Mouse (Mus musculus): ENCODE data around the gene Gngt2.

The Gngt2 gene

DNA sequence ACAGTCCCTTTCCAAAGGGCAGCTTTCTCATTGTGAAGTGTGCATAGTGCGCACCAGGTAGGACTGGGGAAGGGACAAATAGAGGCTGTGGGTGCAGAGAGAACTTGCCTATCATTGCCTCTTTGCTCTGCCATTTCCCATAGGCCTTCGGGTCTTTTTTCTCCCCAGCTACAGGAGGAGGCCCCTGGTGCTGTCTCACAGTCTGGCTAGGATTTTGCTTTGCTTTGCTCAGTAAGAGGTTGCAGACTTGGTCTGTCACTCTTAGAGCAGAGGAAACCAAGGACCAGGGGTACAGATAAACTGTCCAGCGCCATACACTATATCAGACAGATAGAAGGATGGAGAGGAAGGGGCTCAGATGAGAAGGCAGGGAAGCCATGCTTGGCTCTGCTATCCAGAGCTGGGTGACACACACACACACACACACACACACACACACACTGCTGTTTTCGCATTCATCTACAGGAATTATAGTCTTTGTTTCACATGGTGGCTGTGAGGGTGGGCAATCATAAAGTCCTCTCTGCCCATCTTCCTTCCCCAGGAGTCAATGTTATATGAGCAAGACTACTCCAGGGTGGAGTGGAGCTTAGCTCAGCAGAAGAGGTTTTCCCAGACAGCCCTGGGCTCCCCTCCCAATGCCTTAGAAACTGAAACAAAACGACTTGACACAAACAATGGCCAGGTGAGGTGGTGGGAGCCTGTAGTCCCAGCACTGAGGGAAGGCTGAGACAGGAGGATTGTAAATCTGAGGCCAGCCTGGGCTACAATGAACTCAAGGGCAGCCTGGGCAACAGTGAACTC is 3.9 kb downstream of the Gngt2 start:
- Histone ChIP-seq H3K4me3 (replicated peaks; ENCODE audit: low read length) (peak overlapping the region; percentile 70; the same call in 1 of the 2 replicates), H3K36me3 (ENCODE audit: insufficient read depth, low read length) (no peaks in the 10 kb centered on the region), H3K9me3 (ENCODE audit: low read length) (no peaks in the 10 kb centered on the region), H3K27me3 (ENCODE audit: insufficient read depth, low read length) (peaks cover 53% of the 10 kb centered on the region), H3K4me1 (replicated peaks; ENCODE audit: low read depth, low read length) (peaks cover 49% of the 10 kb centered on the region)
- TF ChIP-seq CTCF (conservative IDR thresholded peaks at IDR 0.05; ENCODE audit: low read length) (no peak), POU5F1 (IDR thresholded peaks at IDR 0.05; ENCODE audit: borderline replicate concordance, low read length) (no peak), NANOG (IDR thresholded peaks at IDR 0.05; ENCODE audit: borderline replicate concordance, low read length) (no peak)

DNA sequence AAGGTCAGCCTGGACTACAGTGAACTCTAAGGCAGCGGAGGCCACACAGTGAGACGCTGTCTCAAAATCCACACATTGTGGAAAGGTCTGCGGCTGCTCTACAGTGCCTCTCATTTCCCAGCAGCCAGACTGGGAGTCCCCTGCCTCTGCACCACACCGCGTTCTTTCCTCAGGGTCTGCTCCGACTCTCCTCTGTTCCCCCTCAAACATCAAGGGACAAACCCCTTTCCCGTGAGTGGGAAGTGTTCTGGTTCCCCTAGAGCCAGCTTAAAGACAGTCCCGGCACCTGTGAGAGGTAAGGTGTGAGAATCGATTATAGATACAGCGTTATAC is 4.4 kb downstream of the Gngt2 start:
- peaks cover 49% of the 10 kb centered on the region for H3K27me3 ChIP-seq (ENCODE audit: insufficient read depth, low read length)
- no peaks in the 10 kb centered on the region for H3K9me3 ChIP-seq (ENCODE audit: low read length)
- TF ChIP-seq NANOG (IDR thresholded peaks at IDR 0.05; ENCODE audit: borderline replicate concordance, low read length) (no peak), CTCF (conservative IDR thresholded peaks at IDR 0.05; ENCODE audit: low read length) (no peak), POU5F1 (IDR thresholded peaks at IDR 0.05; ENCODE audit: borderline replicate concordance, low read length) (no peak)
- H3K4me3 ChIP-seq (replicated peaks; ENCODE audit: low read length), result peak overlapping the region; percentile 70
- H3K36me3 ChIP-seq (ENCODE audit: insufficient read depth, low read length), result no peaks in the 10 kb centered on the region
- H3K4me1 ChIP-seq (replicated peaks; ENCODE audit: low read depth, low read length), result peaks cover 44% of the 10 kb centered on the region

DNA sequence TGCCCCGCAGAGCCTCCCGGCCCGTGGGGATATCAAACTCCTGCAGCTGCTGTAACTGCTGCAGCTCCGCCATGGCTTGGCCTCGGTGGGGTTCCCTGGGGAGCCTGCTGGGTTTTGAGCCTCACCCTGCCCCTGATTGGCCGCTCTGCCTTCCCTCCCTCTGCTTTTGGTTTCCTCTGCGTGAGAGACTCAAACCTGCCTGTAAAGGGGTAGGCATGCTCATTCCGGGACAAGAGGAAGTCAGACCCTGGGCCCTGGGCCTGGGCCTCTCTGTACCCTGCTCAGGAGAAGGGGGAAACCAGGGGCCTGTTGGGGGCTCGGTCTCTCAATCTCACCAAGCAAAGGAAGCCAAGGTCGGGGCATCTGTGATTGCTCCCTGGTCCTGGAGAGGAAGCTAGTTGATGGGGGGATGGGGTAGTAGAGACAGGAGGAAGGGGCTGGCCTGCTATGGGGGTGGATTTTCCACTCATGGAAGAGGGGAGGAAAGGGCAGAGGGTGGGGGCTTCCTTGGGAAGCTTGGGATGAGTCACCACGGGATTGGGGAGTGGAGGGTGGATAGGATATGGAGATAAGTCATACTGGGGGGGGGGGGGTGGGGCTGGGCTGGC is 5.2 kb downstream of the Gngt2 start, which contains the start of gene Abi3:
Abi3 (minus strand) TSS at position 403 of the 608 bp plus-strand sequence.
- Histone ChIP-seq H3K9me3 (ENCODE audit: low read length) (no peaks in the 10 kb centered on the region), H3K4me3 (replicated peaks; ENCODE audit: low read length) (peak within 1 kb of the TSS; percentile 70), H3K27me3 (ENCODE audit: insufficient read depth, low read length) (peaks cover 42% of the 10 kb centered on the region), H3K4me1 (replicated peaks; ENCODE audit: low read depth, low read length) (peaks cover 44% of the 10 kb centered on the region), H3K36me3 (ENCODE audit: insufficient read depth, low read length) (no peaks in the 10 kb centered on the region)
- TF ChIP-seq NANOG (IDR thresholded peaks at IDR 0.05; ENCODE audit: borderline replicate concordance, low read length) (no peak), CTCF (conservative IDR thresholded peaks at IDR 0.05; ENCODE audit: low read length) (no peak), POU5F1 (IDR thresholded peaks at IDR 0.05; ENCODE audit: borderline replicate concordance, low read length) (no peak)

DNA sequence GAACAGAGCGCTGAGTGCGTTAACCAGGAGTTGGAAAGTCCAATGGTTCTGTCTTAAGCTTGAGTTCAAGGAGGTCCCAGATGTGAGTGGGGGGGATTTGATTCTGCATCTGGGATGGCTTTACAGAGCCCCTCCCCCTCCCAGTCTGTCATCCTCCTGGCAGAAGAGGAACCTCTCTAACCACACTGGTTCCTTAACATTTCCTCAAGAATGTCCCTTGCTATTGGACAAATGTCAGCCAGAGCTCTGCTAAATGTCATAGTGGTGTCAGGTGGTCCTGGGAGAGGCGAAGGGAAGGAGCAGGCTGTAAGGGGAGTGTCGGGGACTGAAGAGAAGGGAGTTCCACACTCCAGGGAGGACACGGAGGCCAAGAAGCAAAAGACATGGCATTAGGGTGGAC is 5.9 kb downstream of the Gngt2 start:
- Histone ChIP-seq H3K27me3 (ENCODE audit: insufficient read depth, low read length) (peaks cover 34% of the 10 kb centered on the region), H3K9me3 (ENCODE audit: low read length) (no peaks in the 10 kb centered on the region; the same call in 1 of the 2 replicates), H3K36me3 (ENCODE audit: insufficient read depth, low read length) (no peaks in the 10 kb centered on the region), H3K4me1 (replicated peaks; ENCODE audit: low read depth, low read length) (peaks cover 44% of the 10 kb centered on the region), H3K4me3 (replicated peaks; ENCODE audit: low read length) (peak overlapping the region; percentile 41)
- TF ChIP-seq CTCF (conservative IDR thresholded peaks at IDR 0.05; ENCODE audit: low read length) (no peak), NANOG (IDR thresholded peaks at IDR 0.05; ENCODE audit: borderline replicate concordance, low read length) (no peak), POU5F1 (IDR thresholded peaks at IDR 0.05; ENCODE audit: borderline replicate concordance, low read length) (no peak)

DNA sequence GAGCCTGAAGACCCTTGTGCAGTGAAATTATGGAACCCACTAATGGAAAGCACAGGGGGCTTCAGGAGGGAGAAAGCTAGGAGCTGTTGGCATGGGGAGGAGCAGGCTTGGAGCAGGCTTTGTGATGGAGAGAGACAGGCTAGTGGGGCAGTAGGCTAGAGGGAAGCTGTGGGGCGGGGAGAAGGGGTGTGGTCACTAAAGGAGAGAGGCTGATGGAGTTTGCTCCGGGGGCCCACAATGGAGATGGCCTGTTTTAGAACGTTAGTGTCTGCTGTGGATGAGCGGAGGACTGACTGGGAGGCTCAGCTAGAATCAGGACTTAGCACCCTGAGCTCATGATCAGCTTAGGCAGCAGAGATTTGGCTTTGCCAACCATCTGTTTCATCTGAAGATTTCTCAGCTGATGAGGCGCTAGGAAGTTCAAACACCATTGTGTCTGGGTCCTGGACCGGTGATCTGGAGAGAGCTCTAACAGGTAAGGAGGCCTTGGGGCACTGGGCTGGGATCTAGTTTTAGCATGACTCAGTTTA is 6.5 kb downstream of the Gngt2 start:
- TF ChIP-seq CTCF (conservative IDR thresholded peaks at IDR 0.05; ENCODE audit: low read length) (no peak), NANOG (IDR thresholded peaks at IDR 0.05; ENCODE audit: borderline replicate concordance, low read length) (no peak), POU5F1 (IDR thresholded peaks at IDR 0.05; ENCODE audit: borderline replicate concordance, low read length) (no peak)

DNA sequence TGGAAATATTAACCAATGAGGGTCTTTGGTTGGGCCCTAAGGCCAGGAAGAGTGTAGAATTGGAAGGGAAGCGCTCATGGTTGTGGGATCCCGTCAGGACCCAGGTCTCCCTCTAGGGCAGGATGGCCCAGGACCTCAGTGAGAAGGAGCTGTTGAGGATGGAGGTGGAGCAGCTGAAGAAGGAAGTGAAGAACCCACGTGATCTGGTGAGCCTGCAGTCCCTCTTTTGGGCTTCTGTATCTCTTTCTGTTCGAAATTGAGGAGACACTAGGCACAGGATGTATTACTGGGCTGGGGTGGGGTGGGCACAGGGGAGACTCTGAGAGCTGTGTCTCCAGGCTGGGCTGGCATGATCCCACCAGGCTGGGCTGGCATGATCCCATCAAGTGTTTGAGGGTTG is 7.9 kb downstream of the Gngt2 start:
- H3K4me3 ChIP-seq (replicated peaks; ENCODE audit: low read length), result no peak overlapping the region
- H3K9me3 ChIP-seq (ENCODE audit: low read length), result no peaks in the 10 kb centered on the region; the same call in 1 of the 2 replicates
- H3K27me3 ChIP-seq (ENCODE audit: insufficient read depth, low read length), result peaks cover 23% of the 10 kb centered on the region
- H3K36me3 ChIP-seq (ENCODE audit: insufficient read depth, low read length), result no peaks in the 10 kb centered on the region
- TF ChIP-seq NANOG (IDR thresholded peaks at IDR 0.05; ENCODE audit: borderline replicate concordance, low read length) (no peak), POU5F1 (IDR thresholded peaks at IDR 0.05; ENCODE audit: borderline replicate concordance, low read length) (no peak), CTCF (conservative IDR thresholded peaks at IDR 0.05; ENCODE audit: low read length) (no peak)
- peaks cover 37% of the 10 kb centered on the region for H3K4me1 ChIP-seq (replicated peaks; ENCODE audit: low read depth, low read length)

More for the DNA sequence above, 6.5 kb downstream of the Gngt2 start:
- H3K9me3 ChIP-seq (ENCODE audit: low read length), result no peaks in the 10 kb centered on the region; the same call in 1 of the 2 replicates
- no peaks in the 10 kb centered on the region for H3K36me3 ChIP-seq (ENCODE audit: insufficient read depth, low read length)
- H3K4me1 ChIP-seq (replicated peaks; ENCODE audit: low read depth, low read length), result peaks cover 44% of the 10 kb centered on the region
- peaks cover 29% of the 10 kb centered on the region for H3K27me3 ChIP-seq (ENCODE audit: insufficient read depth, low read length)
- peak overlapping the region; percentile 41 for H3K4me3 ChIP-seq (replicated peaks; ENCODE audit: low read length)

DNA sequence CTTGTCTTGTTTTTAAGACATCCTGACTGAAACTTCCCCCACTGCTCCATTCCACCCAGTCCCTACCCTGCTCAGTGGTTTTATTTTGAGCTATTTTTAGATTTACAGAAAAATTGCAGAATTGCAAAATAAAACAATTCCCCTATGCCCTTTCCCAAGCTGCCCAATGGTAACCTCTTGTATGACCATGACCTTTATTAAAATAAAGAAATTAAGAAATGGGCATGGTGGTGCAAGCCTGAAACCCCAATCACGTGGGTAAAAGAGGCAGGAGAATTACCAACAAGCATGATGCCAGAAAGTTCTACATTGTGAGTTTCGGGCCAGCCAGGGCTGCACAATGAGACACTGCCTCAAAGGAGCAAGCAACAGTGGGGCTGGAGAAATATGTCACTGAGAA is 13.9 kb downstream of the Gngt2 start:
- H3K27me3 ChIP-seq (ENCODE audit: insufficient read depth, low read length), result peaks cover 11% of the 10 kb centered on the region
- TF ChIP-seq NANOG (IDR thresholded peaks at IDR 0.05; ENCODE audit: borderline replicate concordance, low read length) (no peak), CTCF (conservative IDR thresholded peaks at IDR 0.05; ENCODE audit: low read length) (no peak), POU5F1 (IDR thresholded peaks at IDR 0.05; ENCODE audit: borderline replicate concordance, low read length) (no peak)
- H3K36me3 ChIP-seq (ENCODE audit: insufficient read depth, low read length), result no peaks in the 10 kb centered on the region
- H3K4me3 ChIP-seq (replicated peaks; ENCODE audit: low read length), result no peak overlapping the region
- H3K9me3 ChIP-seq (ENCODE audit: low read length), result peaks cover 9% of the 10 kb centered on the region
- H3K4me1 ChIP-seq (replicated peaks; ENCODE audit: low read depth, low read length), result no peaks in the 10 kb centered on the region

DNA sequence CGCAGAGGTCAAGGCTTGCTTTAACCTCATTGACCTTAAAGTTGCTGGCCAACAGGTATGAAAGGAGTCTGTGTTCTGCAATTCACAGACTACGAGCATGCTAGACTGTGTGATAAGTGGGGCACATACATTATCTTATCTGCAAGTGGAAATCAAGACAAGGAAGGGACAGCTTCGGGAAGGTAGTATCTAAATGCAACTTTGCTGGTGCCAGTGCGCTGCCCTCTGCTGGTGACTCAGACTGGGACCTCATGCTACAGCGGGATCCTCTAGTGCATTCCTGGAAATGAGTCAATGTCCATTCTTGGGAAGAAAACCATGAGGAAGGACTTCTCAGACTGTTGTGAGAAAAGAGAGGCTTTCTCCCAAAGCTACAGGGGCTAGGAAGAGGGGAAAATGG is 16.7 kb downstream of the Gngt2 start:
- no peaks in the 10 kb centered on the region for H3K36me3 ChIP-seq (ENCODE audit: insufficient read depth, low read length)
- TF ChIP-seq POU5F1 (IDR thresholded peaks at IDR 0.05; ENCODE audit: borderline replicate concordance, low read length) (no peak), NANOG (IDR thresholded peaks at IDR 0.05; ENCODE audit: borderline replicate concordance, low read length) (no peak), CTCF (conservative IDR thresholded peaks at IDR 0.05; ENCODE audit: low read length) (peak; percentile 65)
- H3K27me3 ChIP-seq (ENCODE audit: insufficient read depth, low read length), result peaks cover 9% of the 10 kb centered on the region
- peaks cover 18% of the 10 kb centered on the region for H3K4me1 ChIP-seq (replicated peaks; ENCODE audit: low read depth, low read length)
- H3K9me3 ChIP-seq (ENCODE audit: low read length), result peaks cover 9% of the 10 kb centered on the region
- no peak overlapping the region for H3K4me3 ChIP-seq (replicated peaks; ENCODE audit: low read length)

Measured in E14TG2a.4 (cell line).